Mouse (Mus musculus) ES-E14 (cell line): Measurements from ENCODE around the gene Rbp3. TPM values are rescaled to one million over a fixed set of nuclear protein-coding genes. Genes with fewer than 3 reads are reported as not detected.
A peak's percentile ranks its signal among the peaks of the same experiment; 100 is the strongest.

Source experiments
- DNase-seq: peaks from one replicate; pipeline ENCODE4 v3.0.0-alpha.2; 2013; ENCODE audit warnings: low read depth, low spot score
- H3K27ac ChIP-seq: 2 replicates; pipeline ENCODE4 v1.5.1; 2012; ENCODE audit warnings: low read depth, mild to moderate bottlenecking, low read length, moderate library complexity, mixed read lengths; ENCODE audit not compliant: poor library complexity, insufficient read depth, severe bottlenecking
- H3K36me3 ChIP-seq: 2 replicates; pipeline ENCODE4 v1.6.1; 2012; ENCODE audit warnings: mild to moderate bottlenecking, low read length, moderate library complexity, mixed read lengths; ENCODE audit not compliant: control insufficient read depth, poor library complexity, insufficient read depth, severe bottlenecking
- H3K4me1 ChIP-seq, 2 experiments: fragments of 150-350 bp in 1 of 2; sonication (generic) in 1 of 2; 2 replicates each; pipeline ENCODE4 v1.6.1; 2012; ENCODE audit warnings: low read length in 2 of 2, mild to moderate bottlenecking in 1 of 2, mixed read lengths in 1 of 2; ENCODE audit not compliant: control insufficient read depth in 2 of 2, insufficient read depth in 2 of 2, poor library complexity in 1 of 2
- H3K4me3 ChIP-seq, 2 experiments: fragments of 150-350 bp in 1 of 2; sonication (generic) in 1 of 2; 2 replicates each; pipeline ENCODE4 v1.5.1; 2012; ENCODE audit warnings: low read length in 2 of 2, low read depth in 1 of 2, mild to moderate bottlenecking in 1 of 2, mixed read lengths in 1 of 2; ENCODE audit not compliant: insufficient read depth in 1 of 2, poor library complexity in 1 of 2, severe bottlenecking in 1 of 2
- H3K9ac ChIP-seq: 2 replicates; pipeline ENCODE4 v1.6.1; 2012; ENCODE audit warnings: low read depth, mild to moderate bottlenecking, low read length, mixed read lengths; ENCODE audit not compliant: poor library complexity, insufficient read depth, severe bottlenecking
- H3K9me3 ChIP-seq: fragments of 150-350 bp; sonication (generic); 2 replicates; pipeline ENCODE4 v1.6.1; 2012; ENCODE audit warnings: low read depth, mild to moderate bottlenecking, low read length; ENCODE audit not compliant: control insufficient read depth, insufficient read depth
- CHD2 ChIP-seq: IDR thresholded peaks from 2 replicates; pipeline ENCODE4 v1.6.1; 2014; ENCODE audit warnings: mild to moderate bottlenecking, low read depth, low read length, inconsistent platforms
- HCFC1 ChIP-seq: IDR thresholded peaks from 2 replicates; pipeline ENCODE4 v1.6.1; 2012; ENCODE audit warnings: low read length, inconsistent platforms, borderline replicate concordance; ENCODE audit not compliant: insufficient read depth
- MAFK ChIP-seq: IDR thresholded peaks from 2 replicates; pipeline ENCODE4 v1.6.1; 2014; ENCODE audit warnings: mild to moderate bottlenecking, low read depth, low read length, inconsistent platforms; ENCODE audit not compliant: insufficient read depth
- ZC3H11A ChIP-seq: IDR thresholded peaks from 2 replicates; pipeline ENCODE4 v1.6.1; 2012; ENCODE audit warnings: low read depth, mild to moderate bottlenecking, inconsistent platforms, low read length, borderline replicate concordance
- ZNF384 ChIP-seq: IDR thresholded peaks from 2 replicates; pipeline ENCODE4 v1.6.1; 2012; ENCODE audit warnings: low read depth, low read length, inconsistent platforms
- in situ Hi-C, 2 experiments: fragments of 600-800 bp; cut with MboI; formaldehyde crosslinking; loops; one replicate each; pipeline ENCODE4 v1.15.1; 2025; ENCODE audit warnings: low sequenced_read_pairs in 2 of 2, inconsistent platforms in 1 of 2; ENCODE audit not compliant: unreplicated experiment in 2 of 2
- total RNA-seq: library from RNA; depleted of rRNA; stranded (reverse); fragments of 300-350 nt; gene quantifications from 2 replicates; pipeline ENCODE4 v1.2.3, GENCODE M21; 2012

Rbp3 gene
- total RNA-seq, 1 experiment, result not detected

DNA sequence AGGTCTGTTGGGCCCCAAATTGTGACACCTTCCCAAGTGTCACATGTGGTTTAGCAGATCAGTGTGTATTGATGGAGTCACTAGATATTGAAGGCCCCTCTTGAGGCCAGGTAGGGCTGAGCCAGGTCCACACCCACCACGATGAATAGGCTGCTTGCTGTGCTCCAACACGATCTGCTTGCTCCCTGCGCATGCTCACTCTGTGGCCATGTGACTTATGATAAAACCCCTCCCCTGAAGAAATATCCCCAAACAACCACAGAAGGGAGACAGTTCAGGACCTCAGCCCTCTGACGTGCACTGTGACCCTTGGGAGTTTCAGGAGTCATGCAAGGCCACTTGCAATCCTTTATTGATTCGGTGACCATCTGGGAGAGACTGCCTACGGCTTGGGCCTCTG is 7.7 kb upstream of the Rbp3 start:
- no peak for DNase-seq
- no peak overlapping the region for H3K4me3 ChIP-seq
- TF ChIP-seq ZNF384, result no peak
- TF ChIP-seq ZC3H11A, result no peak
- in situ Hi-C loops, result loop anchor here in 1 of 2 experiments (25.0 kb wide), 1 partner anchor 259 kb away; no protein-coding TSS in a partner anchor
- H3K9me3 ChIP-seq, result no peaks in the 10 kb centered on the region
- H3K4me1 ChIP-seq, result no peaks in the 10 kb centered on the region
- no peak overlapping the region for H3K27ac ChIP-seq
- H3K36me3 ChIP-seq, result no peaks in the 10 kb centered on the region
- H3K9ac ChIP-seq, result no peak overlapping the region

DNA sequence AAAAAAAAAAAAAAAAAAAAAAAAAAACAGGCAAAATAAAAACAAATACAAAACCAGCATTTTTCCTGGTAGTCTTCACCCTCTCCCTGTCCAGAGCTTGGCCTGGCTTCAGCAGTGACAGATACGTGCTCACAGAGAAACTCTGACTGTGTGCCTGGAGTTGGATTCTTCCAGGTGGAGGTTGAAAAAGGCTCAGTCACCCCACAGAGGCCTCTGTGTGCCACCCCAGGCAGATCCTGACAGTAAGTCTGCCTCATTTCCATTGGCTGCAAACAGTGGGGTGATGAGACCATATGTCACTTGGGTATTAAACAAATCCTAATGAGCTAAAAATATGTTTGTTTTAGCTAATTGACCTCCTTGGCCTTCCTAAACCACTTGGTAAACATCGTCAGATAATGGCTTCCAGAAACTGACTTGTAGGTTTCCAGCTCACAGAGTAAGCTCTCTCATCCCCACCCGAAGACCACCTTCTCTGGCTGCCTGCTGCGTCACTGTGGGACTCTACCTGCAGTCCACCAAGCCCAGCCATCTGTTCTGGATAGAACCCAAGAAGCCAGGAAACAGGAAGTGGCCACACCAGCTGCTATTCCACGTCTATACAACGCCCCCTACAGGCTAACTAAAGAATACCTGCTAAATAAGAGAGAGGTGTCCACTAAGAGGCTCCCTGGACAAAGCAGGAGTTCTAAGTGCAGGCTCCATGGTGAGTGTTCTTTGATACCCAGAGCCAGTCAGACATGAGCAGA is 1.4 kb upstream of the Rbp3 start:
- Histone ChIP-seq H3K4me1 (no peaks in the 10 kb centered on the region), H3K36me3 (no peaks in the 10 kb centered on the region), H3K27ac (no peak overlapping the region), H3K9me3 (no peaks in the 10 kb centered on the region), H3K4me3 (no peak overlapping the region), H3K9ac (no peak overlapping the region)
- no peak for DNase-seq
- in situ Hi-C loops, result no loop called here
- no peak for TF ChIP-seq HCFC1
- no peak for TF ChIP-seq ZC3H11A
- TF ChIP-seq MAFK, result no peak
- TF ChIP-seq CHD2, result no peak
- TF ChIP-seq ZNF384, result no peak

DNA sequence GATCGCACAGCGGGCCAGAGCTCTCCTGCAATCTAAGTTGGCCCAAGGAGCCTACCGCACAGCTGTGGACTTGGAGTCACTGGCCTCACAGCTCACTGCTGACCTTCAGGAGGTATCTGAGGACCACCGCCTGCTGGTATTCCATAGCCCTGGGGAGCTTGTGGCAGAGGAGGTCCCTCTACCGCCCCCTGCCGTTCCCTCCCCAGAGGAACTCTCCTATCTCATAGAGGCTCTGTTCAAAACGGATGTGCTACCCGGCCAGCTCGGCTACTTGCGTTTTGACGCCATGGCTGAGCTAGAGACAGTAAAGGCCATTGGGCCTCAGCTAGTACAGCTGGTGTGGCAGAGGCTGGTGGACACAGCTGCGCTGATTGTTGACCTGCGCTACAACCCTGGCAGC is 2.3 kb downstream of the Rbp3 start:
- DNase-seq, result peak; percentile 66
- in situ Hi-C loops, result no loop called here

DNA sequence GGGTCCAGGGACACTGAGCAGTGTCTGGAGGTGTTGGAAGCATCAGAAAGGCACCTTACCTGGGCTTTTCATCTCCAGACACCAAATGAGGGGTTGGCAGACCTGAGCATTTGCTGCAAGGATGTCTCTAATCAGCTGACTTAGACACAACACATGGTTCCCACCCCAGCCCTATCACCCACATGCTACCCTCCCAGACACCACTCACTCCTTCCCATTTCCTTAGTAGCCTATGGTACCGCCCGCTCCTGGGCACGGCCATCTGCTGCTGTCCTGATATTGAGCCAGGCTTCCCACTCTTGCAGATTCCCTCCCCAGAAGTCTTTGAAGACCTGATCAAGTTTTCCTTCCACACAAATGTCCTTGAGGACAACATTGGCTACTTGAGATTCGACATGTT is 4.4 kb downstream of the Rbp3 start:
- in situ Hi-C loops, result no loop called here
- Histone ChIP-seq H3K9ac (no peak overlapping the region), H3K4me1 (no peaks in the 10 kb centered on the region), H3K9me3 (no peaks in the 10 kb centered on the region), H3K36me3 (no peaks in the 10 kb centered on the region), H3K27ac (no peak overlapping the region), H3K4me3 (no peak overlapping the region)
- no peak for TF ChIP-seq ZC3H11A
- DNase-seq, result no peak

More for the DNA sequence above, 2.3 kb downstream of the Rbp3 start:
- peak overlapping the region; percentile 57 to 66; a peak in 3 of 4 replicates for H3K4me3 ChIP-seq
- H3K4me1 ChIP-seq, result no peaks in the 10 kb centered on the region
- H3K9me3 ChIP-seq, result no peaks in the 10 kb centered on the region
- no peak overlapping the region for H3K9ac ChIP-seq
- TF ChIP-seq ZNF384 (no peak), MAFK (no peak), HCFC1 (no peak), ZC3H11A (no peak), CHD2 (no peak)
- no peak overlapping the region for H3K27ac ChIP-seq
- no peaks in the 10 kb centered on the region for H3K36me3 ChIP-seq

DNA sequence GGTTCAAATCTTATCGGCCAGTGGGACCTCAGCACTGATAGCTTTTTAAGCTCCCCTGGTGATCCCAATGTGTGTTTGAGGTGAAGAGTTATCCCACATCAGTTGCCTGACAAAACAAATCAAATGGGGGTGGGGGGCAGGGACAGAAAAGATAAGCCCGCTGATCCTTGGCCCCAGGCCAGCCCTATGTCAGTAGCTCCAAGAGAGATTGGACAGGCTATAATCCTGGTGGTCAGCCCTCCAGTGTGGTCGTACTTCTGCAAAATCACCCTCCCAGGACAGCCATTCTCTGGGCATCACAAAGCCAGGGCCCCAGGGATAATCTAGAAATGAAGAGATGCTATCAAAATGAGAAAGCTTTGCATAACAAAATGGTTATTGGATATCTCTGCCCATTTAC is 5.0 kb downstream of the Rbp3 start:
- no peak for DNase-seq
- in situ Hi-C loops, result no loop called here
- Histone ChIP-seq H3K9me3 (no peaks in the 10 kb centered on the region), H3K9ac (no peak overlapping the region), H3K4me3 (no peak overlapping the region), H3K27ac (no peak overlapping the region), H3K4me1 (no peaks in the 10 kb centered on the region), H3K36me3 (no peaks in the 10 kb centered on the region)
- TF ChIP-seq CHD2 (no peak), ZC3H11A (no peak), ZNF384 (no peak), HCFC1 (no peak), MAFK (no peak)
